Mouse (Mus musculus): ENCODE measurements at regions not wholly inside any gene's neighbourhood (a gene's known extent, or its start where the extent isn't known, plus 50 kb on each side); places are given as distances from the start of the nearest gene placed in this dataset.
A peak's percentile ranks its signal among the peaks of the same experiment; 100 is the strongest.

DNA sequence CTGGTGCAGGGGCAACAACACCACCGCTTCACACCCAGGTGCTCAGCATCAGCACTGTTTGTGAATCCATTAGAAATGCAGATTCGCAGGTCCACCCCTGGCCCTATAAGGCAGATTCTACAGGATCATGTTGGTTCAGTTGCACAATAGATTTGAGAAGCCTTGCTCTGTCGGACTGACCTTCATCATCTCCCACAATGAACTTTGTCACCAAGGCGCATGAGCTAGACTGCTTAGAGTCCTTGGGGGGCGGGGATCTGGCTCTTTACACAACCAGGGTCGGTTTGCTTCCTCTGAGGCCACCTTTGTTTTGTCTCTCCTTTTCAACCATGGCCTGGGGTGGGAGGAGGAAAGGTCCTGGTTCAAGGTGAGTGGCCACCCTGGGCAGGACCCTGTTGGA is 209.7 kb downstream of the Igsf11 start:
- DNase-seq = no peak

- DNase-seq = no peak
Observed at GRCm38 (mm10) chr16:39103360-39104095, 211.1 kb downstream of the Igsf11 start.

DNA sequence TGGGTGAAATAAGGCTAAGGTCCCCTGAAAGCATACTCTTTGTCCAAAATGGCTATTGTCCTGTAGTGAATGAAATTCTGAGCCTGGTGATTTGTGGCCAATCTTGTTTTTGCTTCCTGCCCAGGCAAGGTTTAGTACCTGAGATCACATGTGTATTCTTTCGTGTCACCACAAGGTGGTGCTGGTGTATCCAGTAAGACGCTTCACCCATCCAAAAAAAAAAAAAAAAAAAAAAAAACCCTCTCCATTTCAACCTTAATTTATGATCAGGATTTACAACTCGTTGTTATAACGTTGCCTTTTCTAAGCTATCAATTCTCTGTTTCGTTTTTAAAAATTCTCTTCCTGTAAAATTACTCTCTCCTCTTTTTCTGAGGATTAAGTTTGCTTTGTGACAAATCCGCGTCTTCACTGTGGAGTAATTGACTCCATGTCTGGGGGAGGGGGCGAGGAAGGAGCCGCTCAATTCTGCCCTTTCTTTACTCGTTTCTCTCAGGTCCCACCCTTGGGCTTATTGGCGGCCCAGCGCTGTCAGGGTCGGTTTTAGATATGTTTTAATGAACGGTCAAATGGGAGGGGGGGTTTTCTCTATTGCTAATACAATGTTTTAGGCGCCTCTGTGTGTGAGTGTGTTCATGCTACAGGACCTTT is 217.0 kb downstream of the Igsf11 start:
- DNase-seq = peak; percentile 41 to 75

- no peak for DNase-seq
Observed at GRCm38 (mm10) chr16:39110089-39110488, 217.6 kb downstream of the Igsf11 start.

GRCm38 (mm10) chr16:39118059-39118458 is 225.6 kb downstream of the Igsf11 start:
- no peak for DNase-seq

GRCm38 (mm10) chr16:39119811-39120210 is 227.3 kb downstream of the Igsf11 start:
- no peak for DNase-seq

GRCm38 (mm10) chr16:39123445-39123952 is 231.0 kb downstream of the Igsf11 start:
- DNase-seq = peak in 1 of 2 experiments; percentile 11

DNA sequence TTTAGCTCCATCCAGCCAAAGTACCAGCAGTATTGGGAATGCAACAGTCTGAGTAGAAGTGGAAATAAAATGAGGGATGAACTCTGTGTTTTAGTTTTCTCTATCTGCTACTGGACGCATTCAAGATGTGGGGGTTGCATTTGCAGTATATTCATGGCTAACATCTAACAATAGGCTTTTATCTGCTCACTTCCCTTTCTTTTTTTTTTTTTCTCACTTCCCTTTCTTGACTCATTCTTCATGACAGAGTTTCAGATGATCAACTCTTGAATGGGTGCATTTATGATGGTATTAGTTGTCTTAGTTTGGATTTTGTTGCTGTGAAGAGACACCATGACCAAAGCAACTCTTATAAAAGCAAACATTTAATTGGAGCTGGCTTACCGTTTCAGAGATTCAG is 240.0 kb downstream of the Igsf11 start:
- no peak for DNase-seq

DNA sequence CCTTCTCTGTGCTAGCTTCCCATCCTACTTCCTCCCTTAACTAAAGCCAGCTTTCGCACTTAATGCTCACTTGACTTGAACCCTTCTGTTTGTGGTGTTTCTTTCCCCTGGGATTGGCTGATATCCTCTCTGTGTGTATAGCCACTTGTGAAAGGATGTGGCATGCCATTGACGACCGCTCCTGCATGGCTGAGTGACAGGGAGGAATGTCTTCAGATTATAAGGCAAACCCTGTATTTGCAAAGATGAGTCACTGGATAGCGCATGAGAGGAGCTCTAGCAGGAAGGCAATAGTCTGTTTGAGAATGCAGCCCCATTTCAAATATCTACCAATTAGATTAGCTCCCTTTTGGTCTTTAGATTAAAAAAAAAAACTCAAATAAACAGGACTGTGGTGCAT is 243.3 kb downstream of the Igsf11 start:
- no peak for DNase-seq

DNA sequence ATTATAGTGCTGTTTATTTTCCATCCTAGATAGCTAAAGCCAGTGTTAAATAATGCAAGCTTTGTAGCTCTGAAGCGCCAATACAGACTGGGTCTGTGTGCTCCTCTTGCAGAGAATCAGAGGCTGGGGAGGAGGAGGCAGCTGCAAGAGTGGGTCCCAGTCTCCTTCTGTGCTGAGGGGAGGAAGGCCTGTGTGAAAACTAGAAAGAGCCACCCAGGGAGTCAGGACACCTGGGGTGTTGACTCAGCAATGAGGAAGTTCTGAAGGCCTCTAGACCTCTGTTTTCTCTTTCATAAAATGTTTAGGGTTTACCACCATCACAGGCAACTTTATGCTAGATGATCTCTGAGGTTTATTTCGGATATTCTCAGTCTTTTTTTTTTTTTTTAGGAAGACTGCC is 254.7 kb downstream of the Igsf11 start:
- DNase-seq = no peak

DNA sequence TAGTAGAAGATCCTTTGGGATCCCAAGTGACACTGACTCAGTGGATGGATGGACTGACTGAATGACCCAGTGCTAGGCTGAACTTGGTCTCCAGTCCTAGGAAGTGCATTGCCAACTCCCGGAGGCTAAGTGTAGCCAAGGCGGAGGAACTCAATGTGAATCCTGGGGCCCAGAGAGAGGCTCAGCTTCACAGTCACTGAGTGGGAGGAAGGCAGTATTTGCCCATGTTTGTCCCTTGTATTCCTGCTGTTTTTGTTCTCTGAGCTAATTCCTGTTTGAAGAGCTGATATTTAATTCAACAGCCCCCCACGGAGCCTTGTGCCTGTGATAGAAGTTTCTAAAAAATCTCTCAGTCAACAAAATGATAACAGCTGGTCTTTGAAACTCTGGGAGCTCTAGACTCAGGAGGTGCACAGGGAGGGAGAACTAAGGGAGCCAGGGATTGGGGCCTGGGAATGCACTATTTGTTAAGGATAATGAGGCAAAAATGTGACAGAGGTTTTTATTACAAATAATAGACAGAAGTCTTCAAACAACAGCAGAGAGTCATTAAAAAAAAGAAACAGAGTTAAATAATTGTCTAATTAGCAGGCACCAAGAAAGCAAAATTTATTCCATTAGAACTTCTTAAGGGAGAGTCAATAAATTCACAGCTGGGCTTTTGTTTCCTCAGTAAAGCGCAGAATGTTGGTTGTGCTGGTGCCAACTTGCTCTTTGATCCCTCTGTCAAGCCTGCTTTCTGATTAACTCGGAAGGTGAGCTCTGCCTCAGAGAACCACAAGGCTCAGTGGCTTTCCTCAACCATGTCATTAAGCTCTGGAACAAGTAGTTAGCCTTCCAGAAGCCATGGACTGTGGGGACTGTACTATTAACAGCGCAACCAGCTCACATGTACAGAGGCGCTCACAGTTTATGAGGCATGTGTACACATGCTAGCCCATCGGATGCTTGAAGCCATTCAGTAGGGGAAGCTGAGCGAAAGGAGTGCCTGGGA is 259.2 kb downstream of the Igsf11 start:
- DNase-seq = peak; percentile 63 to 64

DNA sequence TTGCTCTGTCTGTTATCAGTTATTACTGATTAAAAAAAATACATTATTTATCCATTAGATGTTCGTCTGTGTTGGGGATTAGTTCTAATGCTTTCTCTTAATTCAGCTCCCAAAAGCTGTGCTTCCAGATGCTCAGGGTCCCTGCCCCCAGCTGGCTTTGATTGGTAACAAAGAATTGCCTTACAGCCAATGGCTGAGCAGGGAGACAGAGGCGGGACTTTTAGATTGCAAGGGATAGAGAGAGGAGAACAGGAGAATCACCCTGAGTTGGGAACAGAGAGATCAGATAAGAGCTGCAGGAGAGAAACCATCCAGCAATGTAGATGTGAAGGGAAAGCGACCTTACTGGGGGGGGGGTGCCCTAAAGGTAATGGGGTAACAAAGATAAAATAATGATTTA is 266.4 kb downstream of the Igsf11 start:
- no peak for DNase-seq

DNA sequence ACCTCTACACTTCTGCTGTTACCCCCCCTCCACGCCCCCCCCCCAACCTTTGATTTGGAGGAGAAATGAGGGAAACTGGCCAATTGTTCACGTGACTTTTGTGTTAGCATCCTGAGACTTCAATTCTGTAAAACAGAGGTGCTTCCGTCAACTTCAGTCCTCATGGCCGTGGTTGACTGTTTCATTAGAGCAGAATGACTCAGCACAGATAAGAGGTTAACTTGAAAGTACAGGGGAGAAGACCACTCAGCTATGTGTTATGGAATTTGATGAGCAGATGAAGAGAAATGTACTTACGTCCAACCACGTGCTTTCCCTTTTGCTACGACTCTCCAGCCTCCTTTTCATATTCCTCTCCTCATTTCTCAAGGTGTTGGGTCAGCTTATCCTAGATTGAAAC is 267.3 kb downstream of the Igsf11 start:
- DNase-seq = no peak

GRCm38 (mm10) chr16:39162684-39163083 is 270.2 kb downstream of the Igsf11 start:
- DNase-seq = peak in 1 of 2 experiments; percentile 33

DNA sequence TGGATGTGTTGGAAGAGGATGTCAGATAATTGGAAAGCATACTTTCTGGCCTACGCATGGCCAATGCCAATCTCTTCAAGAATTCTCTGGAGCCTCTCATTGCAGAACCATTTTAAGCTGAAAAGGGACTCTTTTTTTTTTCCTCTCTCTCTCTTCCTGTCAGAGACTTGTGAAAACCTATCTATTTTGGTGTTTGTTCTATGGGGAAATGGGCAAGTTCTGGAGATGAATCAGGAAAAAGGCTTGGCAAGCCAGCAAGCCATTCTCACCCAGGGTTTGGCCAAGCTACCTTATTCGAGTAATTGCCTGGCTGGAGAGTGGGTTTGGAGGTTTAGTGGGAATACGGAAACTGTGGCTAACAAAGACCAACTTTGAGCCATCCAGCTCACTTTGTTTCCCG is 299.4 kb downstream of the Igsf11 start:
- no peak for DNase-seq

- no peak for DNase-seq
Observed at GRCm38 (mm10) chr16:39195431-39195830, 303.0 kb downstream of the Igsf11 start.

- DNase-seq = no peak
Observed at GRCm38 (mm10) chr16:39196896-39197295, 304.4 kb downstream of the Igsf11 start.

DNA sequence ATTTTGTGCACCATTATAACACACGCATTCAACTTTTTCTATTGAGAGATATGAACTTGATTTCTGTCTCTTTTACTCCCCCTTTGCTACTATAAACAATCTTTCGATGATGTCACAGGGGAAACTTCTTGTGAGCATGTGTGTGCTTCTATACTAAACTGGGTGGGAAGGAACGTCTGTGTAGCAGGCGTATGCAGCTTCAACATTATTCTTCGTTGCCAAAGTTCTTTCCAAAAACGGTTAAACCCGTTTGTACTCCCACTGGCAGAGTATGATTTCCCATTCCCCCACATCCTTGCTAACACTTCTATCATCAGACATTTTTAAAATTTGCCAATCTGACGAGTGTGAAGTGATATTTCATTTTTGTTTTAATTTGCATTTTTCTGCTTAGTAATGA is 331.1 kb downstream of the Igsf11 start:
- no peak for DNase-seq

DNA sequence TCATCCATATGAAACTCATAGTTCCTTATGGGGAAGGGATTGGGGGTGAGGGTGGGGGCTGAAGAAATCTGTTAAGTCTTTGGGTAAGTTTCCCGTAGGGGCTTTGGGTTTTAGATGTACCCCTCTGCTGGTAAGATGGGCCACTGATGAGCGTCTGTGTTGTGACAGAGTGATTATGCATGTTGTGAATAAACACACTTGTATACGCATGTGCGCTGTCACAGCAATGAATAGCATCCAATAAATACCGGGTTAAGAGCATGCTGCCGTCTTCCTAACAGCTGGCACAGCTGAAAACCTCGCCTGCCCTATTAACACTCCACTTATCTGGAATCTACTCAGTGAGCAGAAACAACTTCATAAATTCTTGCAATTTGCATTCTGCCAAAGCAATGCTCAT is 337.0 kb downstream of the Igsf11 start:
- no peak for DNase-seq

DNA sequence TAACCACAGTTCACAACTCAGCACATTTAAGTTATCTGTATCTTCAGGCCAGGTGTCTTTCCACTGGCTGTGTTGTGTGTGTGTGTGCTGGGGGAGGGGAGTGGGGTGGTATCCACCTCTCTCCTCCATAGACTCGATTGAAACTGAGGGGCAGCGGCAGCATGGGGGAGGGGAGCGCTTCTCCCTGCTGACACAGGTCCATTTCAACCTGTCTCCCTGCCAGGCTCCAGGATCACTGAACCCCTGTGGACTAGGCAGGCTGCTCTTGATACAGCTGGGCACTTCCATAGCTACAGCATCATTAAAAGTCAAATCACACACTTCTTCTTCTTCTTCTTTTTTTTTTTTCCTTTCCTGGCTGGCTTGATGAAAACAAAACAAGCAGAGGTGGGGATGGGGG is 338.0 kb downstream of the Igsf11 start:
- no peak for DNase-seq

DNA sequence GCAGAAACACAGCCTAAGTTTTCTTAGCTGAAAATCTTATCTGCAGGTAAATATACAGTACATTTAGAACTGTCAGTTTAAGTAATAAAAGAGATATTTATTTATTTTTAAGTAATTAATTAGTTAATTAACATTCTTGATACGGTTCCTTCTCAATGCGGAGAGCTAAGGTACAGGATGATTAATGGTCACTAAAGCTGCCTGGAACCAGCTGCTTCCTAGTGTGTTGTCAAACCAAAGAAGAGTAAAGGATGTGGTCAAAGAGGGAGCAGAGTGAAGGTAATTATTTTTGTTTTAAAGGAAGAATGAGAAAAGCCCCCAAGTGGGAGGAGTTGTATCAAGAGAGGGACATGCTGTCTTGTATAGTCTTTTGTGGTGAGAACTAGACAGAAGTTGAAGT is 341.8 kb downstream of the Igsf11 start:
- DNase-seq = no peak

- DNase-seq = no peak
Observed at GRCm38 (mm10) chr16:39273490-39273889, 381.0 kb downstream of the Igsf11 start.

DNA sequence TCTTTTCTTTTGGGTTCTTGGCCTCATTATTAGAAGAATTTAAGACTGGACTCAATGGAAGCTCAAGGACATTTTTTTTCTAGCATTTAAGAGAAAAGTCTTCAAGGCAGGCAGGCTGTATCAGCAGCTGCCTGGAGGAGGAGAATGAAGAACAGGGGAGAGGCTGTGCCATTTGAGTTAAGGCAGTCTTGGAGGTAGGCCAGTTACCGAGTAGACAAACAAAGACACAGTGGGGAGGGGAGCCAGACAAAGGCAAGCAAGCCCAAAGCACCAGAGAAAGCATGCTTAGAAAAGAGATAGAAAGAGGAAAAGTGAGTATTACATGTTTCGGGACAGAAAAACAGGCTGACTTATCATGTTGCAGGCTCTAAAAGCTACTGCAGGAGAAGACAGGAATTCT is 392.0 kb downstream of the Igsf11 start:
- no peak for DNase-seq
